Comparison of ENCODE assay signal across 10 mouse cellular contexts in genomic region chr12:57444281-57444903, GRCm38 (mm10).
DNase-seq lines count a peak whose midpoint lies in the region; ATAC-seq and TF ChIP-seq lines count a peak whose summit lies in the region.
"Had no signal": no experiment of that assay in that cellular context is flagged by ENCODE, and none has a peak within 500 bp of the region (broad histone marks: within the 10 kb centered on the region; RNA-seq: fewer than 3 reads in every experiment).

No protein-coding gene starts in this region.

- no peak overlapping the region for H3K4me3 ChIP-seq in ES-E14 (ENCODE audit: insufficient read depth in 1 of 2, low read depth in 1 of 2, low read length in 2 of 2, poor library complexity in 1 of 2, severe bottlenecking in 1 of 2)
- H3K4me3 ChIP-seq in liver, embryonic 13.5 days (replicated peaks), result no peak overlapping the region
- no peak overlapping the region for H3K4me3 ChIP-seq in gastrocnemius, adult 2 months

- no peak for TF ChIP-seq POLR2A in brain, embryonic 14.5 days (IDR thresholded peaks at IDR 0.05; ENCODE audit: borderline replicate concordance, extremely low read depth, insufficient read depth, insufficient read length, poor library complexity, severe bottlenecking)

- no peak overlapping the region for H3K4me2 ChIP-seq in liver, embryonic 13.5 days

- 72% methylated on average over 10 of the region's 10 CpGs for WGBS in liver, embryonic 13.5 days (ENCODE audit: insufficient replicate concordance)

- H3K9ac ChIP-seq in ES-E14 (ENCODE audit: insufficient read depth, low read depth, low read length, poor library complexity, severe bottlenecking), result no peak overlapping the region
- no peak overlapping the region for H3K9ac ChIP-seq in liver, embryonic 13.5 days

- no peak for DNase-seq in ES-E14 (ENCODE audit: low read depth, low spot score)
- peak; percentile 9 for DNase-seq in brain, embryonic 14.5 days (ENCODE audit: low read depth)
- no peak for DNase-seq in liver, embryonic 13.5 days
- peak; percentile 24 for DNase-seq in lung, postnatal 14 days
- DNase-seq in layer of hippocampus, adult 9-11 months, result no peak
- DNase-seq in retina, embryonic 14.5 days (ENCODE audit: low spot score), result no peak
- DNase-seq in gastrocnemius, adult 2 months, result no peak
- DNase-seq: heart, adult 18-20 months; heart, postnatal 14 days had no signal

- H3K4me1 ChIP-seq in ES-E14 (ENCODE audit: control insufficient read depth in 2 of 2, insufficient read depth in 2 of 2, low read length in 2 of 2, poor library complexity in 1 of 2), result no peaks in the 10 kb centered on the region
- H3K4me1 ChIP-seq in liver, embryonic 13.5 days (replicated peaks), result no peaks in the 10 kb centered on the region

- H3K9me3 ChIP-seq in ES-E14 (ENCODE audit: control insufficient read depth, insufficient read depth, low read depth, low read length), result no peaks in the 10 kb centered on the region
- H3K9me3 ChIP-seq in liver, embryonic 13.5 days (replicated peaks), result no peaks in the 10 kb centered on the region

- no peaks in the 10 kb centered on the region for H3K27me3 ChIP-seq in liver, embryonic 13.5 days

- in situ Hi-C loops in ES-E14 (cut with MboI; ENCODE audit: low sequenced_read_pairs in 2 of 2, unreplicated experiment in 2 of 2), result no loop called here

- peak; percentile 68 for ATAC-seq in liver, embryonic 13.5 days (ENCODE audit: low read depth)
- ATAC-seq: midbrain, embryonic 16.5 days had no signal

- no peak for TF ChIP-seq CTCF in brain, embryonic 14.5 days (IDR thresholded peaks at IDR 0.05; ENCODE audit: borderline replicate concordance, extremely low read depth, insufficient read depth, insufficient read length)
- TF ChIP-seq CTCF in gastrocnemius, adult 2 months (IDR thresholded peaks at IDR 0.05), result no peak

- H3K36me3 ChIP-seq in ES-E14 (ENCODE audit: control insufficient read depth, insufficient read depth, low read length, poor library complexity, severe bottlenecking), result no peaks in the 10 kb centered on the region
- H3K36me3 ChIP-seq in liver, embryonic 13.5 days, result no peaks in the 10 kb centered on the region

- H3K27ac ChIP-seq in ES-E14 (ENCODE audit: insufficient read depth, low read depth, low read length, poor library complexity, severe bottlenecking), result no peak overlapping the region
- no peak overlapping the region for H3K27ac ChIP-seq in liver, embryonic 13.5 days
- H3K27ac ChIP-seq in gastrocnemius, adult 2 months, result no peak overlapping the region

- intact Hi-C loops in gastrocnemius, adult 2 months (cut with DNase I), result no loop called here

TF ChIP-seq in ES-E14, 5 proteins besides CTCF, POLR2A, EP300 and RAD21:
- TF ChIP-seq ZC3H11A (IDR thresholded peaks at IDR 0.05; ENCODE audit: borderline replicate concordance, low read depth, low read length), result no peak
- TF ChIP-seq ZNF384 (IDR thresholded peaks at IDR 0.05; ENCODE audit: low read depth, low read length), result peak; percentile 39; the same call in 1 of the 2 replicates

Comparison
In these comparisons a context has a peak if more than half of its experiments do, and no peak if none do; other contexts are left out.
1. DNase-seq: peak in brain, embryonic 14.5 days (single experiment) and lung, postnatal 14 days (single experiment); none in ES-E14 (single experiment), liver, embryonic 13.5 days (single experiment), layer of hippocampus, adult 9-11 months (single experiment), retina, embryonic 14.5 days (single experiment) and gastrocnemius, adult 2 months (single experiment).